Mouse (Mus musculus) liver, embryonic 14.5 days (tissue): ENCODE measurements around the gene Phyh.

Source experiments
- CTCF ChIP-seq: IDR thresholded peaks from 2 replicates; pipeline ENCODE4 v1.5.1; 2016; ENCODE audit warnings: antibody characterized with exemption, low read depth, control low read depth
- EP300 ChIP-seq: IDR thresholded peaks from 2 replicates; pipeline ENCODE4 v1.6.1; 2016; ENCODE audit warnings: antibody characterized with exemption, low read depth

GRCm38 (mm10) chr2:4937931-4938330, 19.1 kb downstream of the Phyh start:
- no peak for TF ChIP-seq EP300
- TF ChIP-seq CTCF, result no peak
